ENCODE assay signal across 8 mouse cellular contexts in the genomic region with DNA sequence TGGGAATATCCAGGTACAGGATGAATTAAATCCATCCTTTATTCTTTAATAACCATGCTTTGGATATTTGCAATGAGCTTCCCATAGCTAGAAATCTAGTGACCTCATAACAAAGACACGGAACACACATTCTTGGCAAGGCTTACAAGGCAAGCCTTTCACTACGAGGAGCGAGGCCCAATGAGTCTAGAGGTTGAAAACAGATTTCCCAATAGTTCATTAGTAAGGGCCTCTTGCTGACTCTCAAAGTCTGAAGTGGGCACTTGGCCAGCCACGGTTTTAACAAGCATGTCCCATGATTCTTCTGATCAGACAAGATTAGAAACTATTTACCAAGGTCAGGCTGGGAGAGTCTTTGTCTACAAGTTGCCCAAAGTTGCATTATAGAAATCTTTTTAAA.
DNase-seq lines count a peak whose midpoint lies in the region; ATAC-seq and TF ChIP-seq lines count a peak whose summit lies in the region.

No protein-coding gene starts in this region.

- in situ Hi-C loops in Patski (cut with MboI; ENCODE audit: low pct_unique_long_range_greater_than_20kb) = no loop called here

- no peak overlapping the region for H3K9ac ChIP-seq in embryonic facial prominence, embryonic 14.5 days (ENCODE audit: low read depth, low read length)
- no peak overlapping the region for H3K9ac ChIP-seq in heart, embryonic 12.5 days

- no peak overlapping the region for H3K4me3 ChIP-seq in embryonic facial prominence, embryonic 14.5 days (ENCODE audit: low read depth, low read length)
- H3K4me3 ChIP-seq in embryonic facial prominence, embryonic 10.5 days = no peak overlapping the region
- H3K4me3 ChIP-seq in heart, embryonic 12.5 days = no peak overlapping the region

- intact Hi-C loops in left cerebral cortex, postnatal 25 days (cut with DNase I) = no loop called here

- no peak for TF ChIP-seq CTCF in Patski (IDR thresholded peaks at IDR 0.05)

- H3K4me1 ChIP-seq in embryonic facial prominence, embryonic 14.5 days (ENCODE audit: control insufficient read depth, insufficient read depth, low read length) = no peaks in the 10 kb centered on the region
- peaks cover 3% of the 10 kb centered on the region; the same call in 1 of the 2 replicates for H3K4me1 ChIP-seq in embryonic facial prominence, embryonic 10.5 days
- peaks cover 24% of the 10 kb centered on the region for H3K4me1 ChIP-seq in heart, embryonic 12.5 days (replicated peaks)

- CTCF ChIA-PET in Patski (lab: Charles Lee) = interaction anchor here (1.2 to 2.2 kb wide), 4 partner anchors 11 to 178 kb away, joined by 3 to 7 read pairs (median 4); no protein-coding TSS in a partner anchor

- no peak overlapping the region for H3K27ac ChIP-seq in embryonic facial prominence, embryonic 14.5 days (replicated peaks; ENCODE audit: low read depth, low read length)
- no peak overlapping the region for H3K27ac ChIP-seq in embryonic facial prominence, embryonic 10.5 days (replicated peaks)
- H3K27ac ChIP-seq in heart, embryonic 12.5 days (ENCODE audit: poor library complexity, severe bottlenecking) = peak overlapping the region; percentile 25; the same call in 1 of the 2 replicates

- 53% methylated on average over 4 of the region's 4 CpGs for WGBS in embryonic facial prominence, embryonic 14.5 days
- 91% methylated on average over 4 of the region's 4 CpGs for WGBS in embryonic facial prominence, embryonic 10.5 days
- 44% methylated on average over 4 of the region's 4 CpGs for WGBS in heart, embryonic 12.5 days

- no peaks in the 10 kb centered on the region for H3K27me3 ChIP-seq in embryonic facial prominence, embryonic 14.5 days (replicated peaks; ENCODE audit: control insufficient read depth, insufficient read depth, low read length)
- no peaks in the 10 kb centered on the region for H3K27me3 ChIP-seq in embryonic facial prominence, embryonic 10.5 days (replicated peaks; ENCODE audit: low read depth, poor library complexity, severe bottlenecking)
- H3K27me3 ChIP-seq in Patski = no peaks in the 10 kb centered on the region
- H3K27me3 ChIP-seq in heart, embryonic 12.5 days (replicated peaks) = no peaks in the 10 kb centered on the region

- POLR2A ChIA-PET in Patski (lab: Charles Lee) = interaction anchor here (1.3 kb wide), 1 partner anchor 12 kb away, joined by 4 read pairs; no protein-coding TSS in a partner anchor

- H3K4me2 ChIP-seq in embryonic facial prominence, embryonic 14.5 days (ENCODE audit: low read depth, low read length) = no peak overlapping the region
- H3K4me2 ChIP-seq in heart, embryonic 12.5 days = no peak overlapping the region

- no peaks in the 10 kb centered on the region for H3K36me3 ChIP-seq in embryonic facial prominence, embryonic 14.5 days (ENCODE audit: control insufficient read depth, insufficient read depth, low read length)
- H3K36me3 ChIP-seq in embryonic facial prominence, embryonic 10.5 days (replicated peaks) = no peaks in the 10 kb centered on the region
- no peaks in the 10 kb centered on the region for H3K36me3 ChIP-seq in heart, embryonic 12.5 days

- H3K9me3 ChIP-seq in embryonic facial prominence, embryonic 14.5 days (ENCODE audit: control insufficient read depth, low read length) = no peaks in the 10 kb centered on the region
- no peaks in the 10 kb centered on the region for H3K9me3 ChIP-seq in embryonic facial prominence, embryonic 10.5 days
- H3K9me3 ChIP-seq in heart, embryonic 12.5 days (replicated peaks) = no peaks in the 10 kb centered on the region

- peak; percentile 70; the same call in 1 of the 2 replicates for ATAC-seq in embryonic facial prominence, embryonic 14.5 days (ENCODE audit: low read depth)
- ATAC-seq in Patski = peak; percentile 31
- ATAC-seq in heart, embryonic 12.5 days (ENCODE audit: insufficient number of reproducible peaks, low FRiP score) = no peak

- peak; percentile 87 for DNase-seq in embryonic facial prominence, embryonic 14.5 days (ENCODE audit: low spot score)
- DNase-seq in embryonic facial prominence, embryonic 10.5 days (ENCODE audit: low spot score) = no peak
- peak; percentile 42 for DNase-seq in Patski (ENCODE audit: low read depth, low spot score)
- peak; percentile 85 to 87 for DNase-seq in lung, adult 18-20 months
- DNase-seq in cerebellum, adult 9-10 months = no peak
- DNase-seq in left cerebral cortex, postnatal 25 days (ENCODE audit: low spot score in 2 of 2) = no peak
- DNase-seq in yolk sac, embryonic 10.5 days (ENCODE audit: low spot score) = no peak

Comparison
In these comparisons a context has a peak if more than half of its experiments do, and no peak if none do; other contexts are left out.
1. DNase-seq: peak in embryonic facial prominence, embryonic 14.5 days (single experiment), Patski (single experiment) and lung, adult 18-20 months (2 of 2); none in embryonic facial prominence, embryonic 10.5 days (single experiment), cerebellum, adult 9-10 months (single experiment), left cerebral cortex, postnatal 25 days (0 of 2) and yolk sac, embryonic 10.5 days (single experiment).